Mouse (Mus musculus) liver, embryonic 13.5 days (tissue): ENCODE measurements around the gene Smg7. TPM values are rescaled to one million over a fixed set of nuclear protein-coding genes. Genes with fewer than 3 reads are reported as not detected.
A peak's percentile ranks its signal among the peaks of the same experiment; 100 is the strongest.
"Not testable (repeated sequence)": the region's sequence is repeated elsewhere in the genome, so short reads cannot be mapped to it uniquely, and the experiment has no call there.

Source experiments
- ATAC-seq: fragments of 200-750 bp; cut with Nextera tagmentation; 2 replicates; pipeline ENCODE4 v1.8.0; 2017; ENCODE audit warnings: low read depth, mild to moderate bottlenecking, moderate number of reproducible peaks, moderate library complexity
- DNase-seq: peaks from one replicate; pipeline ENCODE4 v3.0.0; 2022
- H3K27ac ChIP-seq: fragments of 300-500 bp; sonication (generic); 2 replicates; pipeline ENCODE4 v1.5.1; 2015; ENCODE audit warnings: moderate library complexity, mild to moderate bottlenecking, inconsistent platforms
- H3K27me3 ChIP-seq: fragments of 300-500 bp; sonication (generic); 2 replicates; pipeline ENCODE4 v1.6.1; 2015; ENCODE audit warnings: mild to moderate bottlenecking, inconsistent platforms
- H3K36me3 ChIP-seq: fragments of 300-500 bp; sonication (generic); 2 replicates; pipeline ENCODE4 v1.6.1; 2015; ENCODE audit warnings: mild to moderate bottlenecking, inconsistent platforms
- H3K4me1 ChIP-seq: fragments of 300-500 bp; sonication (generic); replicated peaks from 2 replicates; pipeline ENCODE4 v1.6.1; 2015; ENCODE audit warnings: inconsistent platforms
- H3K4me2 ChIP-seq: fragments of 300-500 bp; sonication (generic); 2 replicates; pipeline ENCODE4 v1.6.1; 2015; ENCODE audit warnings: inconsistent platforms, mild to moderate bottlenecking, moderate library complexity
- H3K4me3 ChIP-seq: fragments of 300-500 bp; sonication (generic); replicated peaks from 2 replicates; pipeline ENCODE4 v1.5.1; 2015; ENCODE audit warnings: mild to moderate bottlenecking, inconsistent platforms
- H3K9ac ChIP-seq: fragments of 300-500 bp; sonication (generic); 2 replicates; pipeline ENCODE4 v1.6.1; 2015; ENCODE audit warnings: mild to moderate bottlenecking, inconsistent platforms
- H3K9me3 ChIP-seq: fragments of 300-500 bp; sonication (generic); replicated peaks from 2 replicates; pipeline ENCODE4 v1.6.1; 2016; ENCODE audit warnings: inconsistent platforms
- WGBS: fragments of 180-500 bp; shearing (Covaris S2); methylation state at CpG from one replicate; pipeline ENCODE4 v1.1.7; 2015; ENCODE audit not compliant: insufficient replicate concordance; 5-methylcytosine and 5-hydroxymethylcytosine counted together
- polyA plus RNA-seq: library from polyadenylated mRNA; unstranded; fragments of >200 nt; fragmentation: Nextera tagmentation; extraction: Ambion mirVana; gene quantifications from 2 replicates; pipeline ENCODE4 v1.2.1, GENCODE M21; 2015

Smg7 gene
- polyA plus RNA-seq, 1 experiment from 2014 or later: 9.5 TPM

DNA sequence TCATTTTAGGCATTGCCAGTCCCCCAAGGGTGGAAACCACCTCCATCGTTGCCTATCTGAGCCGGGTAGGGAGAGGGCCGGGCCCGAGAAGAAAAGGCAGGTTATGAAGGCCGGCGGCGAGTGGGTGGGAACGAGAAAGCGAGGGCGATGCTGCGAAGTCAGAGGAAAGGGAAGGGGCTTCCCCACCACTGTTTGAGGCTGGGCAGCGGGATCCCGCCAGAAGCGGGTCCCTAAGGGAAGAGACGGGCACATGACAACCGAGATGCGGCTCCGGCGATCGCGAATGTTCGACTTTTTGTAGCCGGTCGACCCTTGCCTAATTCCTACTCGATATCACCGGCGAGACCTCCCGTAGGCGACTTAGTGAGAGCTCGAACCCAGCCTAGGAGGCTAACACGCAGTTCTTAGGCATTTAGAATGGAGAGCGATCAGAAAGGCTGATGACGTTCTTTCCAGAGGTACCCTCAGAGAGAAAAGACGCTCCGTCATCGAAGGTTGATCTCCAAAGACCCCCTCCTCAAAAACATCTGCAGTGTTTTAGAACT, 1.2 kb upstream of the Smg7 start:
- ATAC-seq (peak; percentile 15; the same call in 1 of the 2 replicates), DNase-seq (no peak)
- Histone ChIP-seq H3K4me1 (peaks cover 35% of the 10 kb centered on the region), H3K4me2 (peak overlapping the region; percentile 99), H3K9ac (peak overlapping the region; percentile 96), H3K27me3 (no peaks in the 10 kb centered on the region), H3K4me3 (peak overlapping the region; percentile 95), H3K36me3 (peaks cover 5% of the 10 kb centered on the region), H3K27ac (peak overlapping the region; percentile 97), H3K9me3 (no peaks in the 10 kb centered on the region)
- under 1% methylated on average over 36 of the region's 36 CpGs for WGBS

DNA sequence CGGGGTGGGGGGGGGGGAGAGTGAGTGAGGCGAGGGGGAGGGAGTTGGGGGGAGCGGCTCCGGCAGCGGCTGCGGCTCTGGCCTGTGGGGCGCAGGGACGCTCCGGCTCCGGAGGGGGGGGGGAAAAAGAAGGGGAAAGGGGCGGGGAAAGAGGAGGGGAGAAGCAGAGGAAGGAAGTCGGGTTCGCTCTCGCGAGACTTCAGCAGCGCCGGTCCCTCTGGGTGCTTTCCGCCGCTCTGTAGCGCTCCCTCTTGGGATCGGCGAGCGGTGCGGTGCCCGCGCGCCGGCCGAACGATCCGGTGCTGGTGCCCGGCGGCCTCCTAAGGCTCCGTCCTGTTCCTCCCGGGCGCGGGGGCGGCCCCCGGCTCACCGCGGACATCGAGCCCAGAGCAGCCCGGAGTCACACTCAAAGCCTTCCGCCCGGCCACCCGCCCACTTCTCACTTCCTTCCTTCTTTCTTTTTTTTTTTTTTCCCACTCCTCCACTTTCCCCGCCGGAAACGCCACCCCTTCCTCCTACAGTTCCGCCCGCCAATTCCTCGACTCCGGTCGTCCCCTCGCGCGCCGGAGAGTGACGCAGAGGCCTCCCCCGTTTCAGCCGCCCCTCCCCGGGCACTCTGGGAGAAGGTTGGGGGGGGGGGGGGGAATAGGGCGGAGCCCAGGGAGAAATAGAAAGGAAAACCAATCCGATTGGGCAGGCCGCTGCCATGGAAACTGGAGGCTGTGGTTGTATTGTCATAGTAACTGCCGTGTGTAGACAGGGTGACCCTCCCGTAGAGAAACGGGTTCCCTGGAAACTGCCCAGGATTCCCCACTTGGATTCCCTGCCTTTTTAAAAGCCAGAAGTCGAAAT, 445 bp upstream of the Smg7 start:
- ATAC-seq (peak; percentile 81), DNase-seq (peak; percentile 87)
- H3K9me3 ChIP-seq: no peaks in the 10 kb centered on the region
- no peaks in the 10 kb centered on the region for H3K27me3 ChIP-seq
- H3K27ac ChIP-seq: peak overlapping the region; percentile 97
- H3K4me2 ChIP-seq: peak overlapping the region; percentile 99
- H3K4me1 ChIP-seq: peaks cover 35% of the 10 kb centered on the region
- H3K9ac ChIP-seq: peak overlapping the region; percentile 96
- H3K4me3 ChIP-seq: peak overlapping the region; percentile 95
- WGBS: under 1% methylated on average over 46 of the region's 69 CpGs
- H3K36me3 ChIP-seq: peaks cover 6% of the 10 kb centered on the region

DNA sequence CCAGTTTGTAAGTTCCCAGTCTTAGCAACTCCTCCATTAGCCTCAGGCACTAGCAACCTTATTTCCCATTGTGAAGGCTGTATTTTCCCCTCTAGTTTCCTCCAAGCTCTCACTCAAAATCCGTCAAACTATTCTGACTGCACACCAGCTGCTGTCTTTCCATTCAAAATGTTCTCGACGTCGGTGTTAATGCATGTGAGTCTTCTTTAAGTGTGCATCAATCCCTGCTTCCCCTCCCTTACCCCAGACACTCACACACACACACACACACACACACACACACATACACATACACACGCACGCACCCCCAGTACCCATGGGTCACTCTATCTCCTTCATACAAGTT, 1.1 kb downstream of the Smg7 start:
- H3K27ac ChIP-seq: peak overlapping the region; percentile 97

DNA sequence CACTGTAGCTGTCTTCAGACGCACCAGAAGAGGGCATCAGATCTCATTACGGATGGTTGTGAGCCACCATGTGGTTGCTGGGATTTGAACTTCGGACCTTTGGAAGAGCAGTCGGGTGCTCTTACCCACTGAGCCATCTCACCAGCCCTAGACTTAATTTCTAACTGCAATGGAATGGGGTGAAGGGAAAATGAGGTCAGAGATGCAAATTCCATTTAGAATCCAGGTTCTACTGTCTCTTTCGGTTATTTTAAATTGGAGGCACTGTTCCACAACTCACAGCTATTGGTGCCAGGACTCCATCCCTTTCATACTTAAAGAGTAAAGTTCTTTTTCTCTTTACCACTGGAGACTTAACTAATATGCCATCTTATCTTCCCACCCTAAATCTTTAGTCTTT, 14.4 kb downstream of the Smg7 start:
- not testable (repeated sequence) for H3K27ac ChIP-seq, H3K4me3 ChIP-seq, H3K4me2 ChIP-seq, H3K27me3 ChIP-seq, H3K4me1 ChIP-seq, H3K36me3 ChIP-seq, DNase-seq, ATAC-seq, H3K9me3 ChIP-seq, H3K9ac ChIP-seq
- WGBS: 90% methylated on average over 3 of the region's 5 CpGs

More for the DNA sequence above, 1.1 kb downstream of the Smg7 start:
- Histone ChIP-seq H3K9me3 (no peaks in the 10 kb centered on the region), H3K27me3 (no peaks in the 10 kb centered on the region), H3K4me2 (peak overlapping the region; percentile 99), H3K9ac (peak overlapping the region; percentile 96), H3K4me3 (peak overlapping the region; percentile 95), H3K36me3 (peaks cover 6% of the 10 kb centered on the region), H3K4me1 (peaks cover 35% of the 10 kb centered on the region)
- WGBS: 3% methylated on average over 6 of the region's 6 CpGs
- peak; percentile 14 for DNase-seq
- ATAC-seq: no peak

DNA sequence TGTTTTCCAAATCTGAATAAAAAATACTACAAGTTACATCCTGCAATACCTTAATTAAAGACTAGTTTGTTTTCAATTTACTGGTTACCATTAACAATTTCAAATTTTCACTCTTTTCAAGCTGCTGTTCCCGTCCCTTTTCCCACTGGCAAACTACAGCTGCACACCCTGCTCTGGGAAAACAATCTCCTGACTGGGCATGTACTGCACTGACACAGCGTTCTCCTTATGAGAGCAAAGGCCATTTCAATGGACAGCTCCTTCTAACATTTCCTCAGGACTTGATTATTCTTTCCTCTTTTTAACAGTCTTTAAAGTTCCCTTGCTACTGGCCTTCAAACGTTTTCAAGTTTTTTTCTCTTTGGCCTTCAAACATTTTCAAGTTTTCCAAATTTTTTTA, 31.4 kb downstream of the Smg7 start:
- 80% methylated on average over 3 of the region's 3 CpGs for WGBS
- H3K4me1 ChIP-seq: 0 out of 2 replicates have a peak, but pooled peaks cover 6% of the 10 kb centered on the region
- no peak overlapping the region for H3K4me2 ChIP-seq
- H3K36me3 ChIP-seq: peaks cover 20% of the 10 kb centered on the region
- H3K27ac ChIP-seq: no peak overlapping the region
- H3K9ac ChIP-seq: no peak overlapping the region
- no peaks in the 10 kb centered on the region for H3K27me3 ChIP-seq
- DNase-seq: no peak
- ATAC-seq: no peak
- H3K4me3 ChIP-seq: no peak overlapping the region
- no peaks in the 10 kb centered on the region for H3K9me3 ChIP-seq

DNA sequence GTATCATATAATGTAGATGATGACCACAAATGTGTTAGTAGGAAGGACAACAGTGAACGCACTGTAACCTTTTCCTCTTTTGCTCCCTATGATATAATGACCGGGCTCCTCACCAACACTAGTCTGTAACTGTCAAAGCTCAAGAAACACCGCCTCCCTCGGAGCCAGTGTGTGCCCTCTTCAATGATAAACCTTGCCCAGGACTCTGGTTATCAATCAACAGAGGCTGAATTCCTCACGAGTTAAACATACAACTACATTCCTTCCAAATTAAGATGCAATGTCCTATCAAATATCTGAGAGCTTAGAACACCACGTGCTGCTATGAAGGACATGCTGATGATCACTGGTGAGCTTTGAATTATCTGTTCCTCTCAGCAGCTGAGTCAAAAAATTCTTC, 32.5 kb downstream of the Smg7 start:
- H3K9ac ChIP-seq: no peak overlapping the region
- no peak overlapping the region for H3K4me3 ChIP-seq
- H3K27me3 ChIP-seq: no peaks in the 10 kb centered on the region
- 0 out of 2 replicates have a peak, but pooled peaks cover 6% of the 10 kb centered on the region for H3K4me1 ChIP-seq
- peaks cover 29% of the 10 kb centered on the region for H3K36me3 ChIP-seq
- no peaks in the 10 kb centered on the region for H3K9me3 ChIP-seq
- H3K4me2 ChIP-seq: no peak overlapping the region
- DNase-seq: no peak
- 76% methylated on average over 6 of the region's 6 CpGs for WGBS
- no peak for ATAC-seq
- no peak overlapping the region for H3K27ac ChIP-seq

DNA sequence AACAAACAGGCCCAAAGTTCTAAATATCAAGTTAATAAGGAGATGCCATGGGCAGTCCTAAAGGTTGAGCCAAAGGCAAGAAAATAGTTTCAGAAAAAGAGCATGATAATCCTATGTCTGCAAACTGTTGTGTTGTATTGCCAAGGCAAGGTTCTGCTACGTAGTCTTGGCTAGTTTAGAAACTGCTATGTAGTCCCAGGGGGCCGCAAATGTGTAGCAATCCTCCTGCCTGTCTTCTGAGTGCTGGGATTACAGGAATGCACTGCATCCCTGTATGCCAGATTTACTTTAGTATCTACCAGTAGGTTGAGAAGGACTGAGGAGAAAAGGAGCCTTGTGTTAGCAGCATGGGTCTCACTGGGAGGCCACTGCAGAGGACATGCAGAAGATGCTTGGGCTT, 55.6 kb downstream of the Smg7 start:
- H3K36me3 ChIP-seq: peaks cover 79% of the 10 kb centered on the region
- WGBS: 88% methylated on average over 2 of the region's 2 CpGs

DNA sequence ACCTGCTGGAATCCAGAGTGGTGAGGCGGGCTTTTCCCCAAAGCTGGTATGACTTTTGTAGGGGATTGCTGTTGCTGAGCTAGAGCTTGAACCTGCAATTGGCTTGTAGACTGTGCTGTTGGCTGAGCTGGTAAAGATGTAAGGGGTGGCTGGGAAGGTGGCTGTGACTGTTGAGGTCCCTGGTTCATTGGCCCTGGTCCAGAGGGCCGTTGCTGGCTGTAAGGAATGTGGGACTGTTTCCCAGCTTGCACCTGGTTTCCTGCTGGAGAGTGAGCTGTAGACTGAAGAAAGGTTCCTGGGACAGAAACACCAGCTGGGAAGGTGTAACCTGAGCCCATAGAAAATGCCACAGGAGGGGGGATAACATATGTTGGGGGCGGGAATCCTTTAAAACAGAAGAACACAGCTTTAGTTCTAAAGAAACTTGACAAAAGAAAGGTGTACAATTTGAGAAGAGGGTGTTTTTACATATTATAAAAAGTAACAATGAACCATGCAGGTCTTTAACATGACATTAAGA, 57.2 kb downstream of the Smg7 start:
- WGBS: 80% methylated on average over 3 of the region's 3 CpGs
- DNase-seq (no peak), ATAC-seq (no peak)
- Histone ChIP-seq H3K36me3 (peaks cover 82% of the 10 kb centered on the region), H3K9ac (no peak overlapping the region), H3K4me1 (no peaks in the 10 kb centered on the region), H3K4me2 (no peak overlapping the region), H3K9me3 (no peaks in the 10 kb centered on the region), H3K4me3 (no peak overlapping the region), H3K27ac (no peak overlapping the region), H3K27me3 (no peaks in the 10 kb centered on the region)

More for the DNA sequence above, 55.6 kb downstream of the Smg7 start:
- Histone ChIP-seq H3K27ac (no peak overlapping the region), H3K9ac (no peak overlapping the region), H3K27me3 (no peaks in the 10 kb centered on the region), H3K4me1 (no peaks in the 10 kb centered on the region), H3K4me2 (no peak overlapping the region), H3K4me3 (no peak overlapping the region), H3K9me3 (no peaks in the 10 kb centered on the region)
- ATAC-seq (no peak), DNase-seq (no peak)

DNA sequence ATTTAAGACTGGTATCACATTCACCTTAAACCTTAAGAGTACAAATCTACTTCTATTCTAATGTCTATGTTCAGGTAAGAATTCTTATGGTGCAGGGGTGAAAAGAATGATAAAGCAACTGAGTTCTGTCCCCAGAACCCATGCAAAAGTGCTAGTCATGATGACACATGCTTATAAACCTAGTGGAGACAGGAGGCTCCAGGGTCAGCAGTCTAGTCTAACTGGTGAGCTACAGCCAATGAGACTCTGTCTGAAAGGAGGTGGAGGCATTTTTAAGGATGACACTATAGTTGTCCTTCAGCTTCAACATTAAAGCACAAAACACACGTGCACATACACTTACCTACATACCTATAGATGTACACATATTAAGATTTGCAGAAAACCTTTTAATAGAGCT, 57.8 kb downstream of the Smg7 start:
- H3K4me3 ChIP-seq: no peak overlapping the region
- WGBS: 71% methylated on average over 1 of the region's 1 CpGs
- H3K27ac ChIP-seq: no peak overlapping the region
- no peaks in the 10 kb centered on the region for H3K9me3 ChIP-seq
- H3K27me3 ChIP-seq: no peaks in the 10 kb centered on the region
- H3K9ac ChIP-seq: no peak overlapping the region
- ATAC-seq: peak; percentile 77
- no peak overlapping the region for H3K4me2 ChIP-seq
- H3K36me3 ChIP-seq: peaks cover 86% of the 10 kb centered on the region
- no peaks in the 10 kb centered on the region for H3K4me1 ChIP-seq
- no peak for DNase-seq

DNA sequence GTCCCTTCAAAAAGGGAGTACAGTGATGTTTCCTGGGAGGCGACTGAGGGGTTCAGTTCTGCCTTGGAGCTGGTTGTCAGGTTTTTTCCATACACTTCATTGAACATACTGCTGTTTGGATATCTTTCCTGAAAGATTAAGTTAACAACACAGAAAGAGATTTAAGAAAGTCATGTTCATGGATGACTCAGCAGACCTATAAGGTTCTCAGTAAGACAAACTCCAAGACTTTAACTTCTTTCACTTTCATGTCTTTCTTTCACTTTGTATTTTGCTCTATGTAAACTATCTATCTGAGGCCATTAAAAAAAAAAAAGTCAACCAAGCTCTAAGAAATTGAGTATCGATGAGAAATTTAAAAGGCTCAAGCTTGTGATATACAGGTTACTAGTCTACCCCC, 61.4 kb downstream of the Smg7 start:
- H3K4me2 ChIP-seq: no peak overlapping the region
- no peak overlapping the region for H3K4me3 ChIP-seq
- 80% methylated on average over 2 of the region's 2 CpGs for WGBS
- ATAC-seq (no peak), DNase-seq (no peak)
- no peak overlapping the region for H3K27ac ChIP-seq
- H3K9me3 ChIP-seq: no peaks in the 10 kb centered on the region
- peaks cover 84% of the 10 kb centered on the region for H3K36me3 ChIP-seq
- no peaks in the 10 kb centered on the region for H3K27me3 ChIP-seq
- H3K4me1 ChIP-seq: no peaks in the 10 kb centered on the region
- no peak overlapping the region for H3K9ac ChIP-seq

DNA sequence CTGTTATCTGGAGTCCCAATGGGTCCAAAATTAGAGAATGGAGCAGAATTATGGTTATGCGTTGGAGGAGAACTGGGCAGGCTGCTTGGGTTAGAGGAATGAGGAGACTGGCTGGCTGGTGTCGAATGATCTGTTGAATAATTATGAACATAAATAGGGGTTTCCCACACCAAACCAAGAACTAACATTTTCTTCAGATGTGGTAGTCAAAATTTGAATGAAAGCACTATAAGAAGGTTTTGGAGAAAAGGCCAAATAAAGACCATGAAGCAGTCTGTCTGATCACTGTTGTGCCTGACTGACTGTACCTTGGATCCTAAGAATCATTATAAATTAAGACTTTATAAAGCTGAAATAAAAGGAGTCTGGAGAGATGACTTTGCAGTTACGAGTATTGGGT, 62.1 kb downstream of the Smg7 start:
- H3K4me3 ChIP-seq: no peak overlapping the region
- no peak overlapping the region for H3K4me2 ChIP-seq
- DNase-seq (no peak), ATAC-seq (no peak)
- H3K4me1 ChIP-seq: no peaks in the 10 kb centered on the region
- H3K9me3 ChIP-seq: no peaks in the 10 kb centered on the region
- H3K27me3 ChIP-seq: no peaks in the 10 kb centered on the region
- H3K9ac ChIP-seq: no peak overlapping the region
- 73% methylated on average over 3 of the region's 3 CpGs for WGBS
- H3K36me3 ChIP-seq: peaks cover 80% of the 10 kb centered on the region
- H3K27ac ChIP-seq: no peak overlapping the region
